Mouse (Mus musculus) limb, embryonic 10.5 days (tissue): ENCODE results near the gene Clca4b. TPM values are rescaled to one million over a fixed set of nuclear protein-coding genes. Genes with fewer than 3 reads are reported as not detected.
"Not testable (repeated sequence)": the region's sequence is repeated elsewhere in the genome, so short reads cannot be mapped to it uniquely, and the experiment has no call there.

Experiments
- DNase-seq: peaks from one replicate; pipeline ENCODE4 v3.0.0-alpha.2; 2017; ENCODE audit warnings: low spot score
- H3K27ac ChIP-seq: fragments of 300-500 bp; sonication (generic); 2 replicates; pipeline ENCODE4 v1.5.1; 2016; ENCODE audit warnings: mild to moderate bottlenecking
- H3K27me3 ChIP-seq: fragments of 300-500 bp; sonication (generic); 2 replicates; pipeline ENCODE4 v1.6.1; 2016; ENCODE audit warnings: low read depth, mild to moderate bottlenecking; ENCODE audit not compliant: poor library complexity, severe bottlenecking
- H3K36me3 ChIP-seq: fragments of 300-500 bp; sonication (generic); 2 replicates; pipeline ENCODE4 v1.6.1; 2016; ENCODE audit warnings: mild to moderate bottlenecking, moderate library complexity
- H3K4me1 ChIP-seq: fragments of 300-500 bp; sonication (generic); 2 replicates; pipeline ENCODE4 v1.6.1; 2016
- H3K4me3 ChIP-seq: fragments of 300-500 bp; sonication (generic); 2 replicates; pipeline ENCODE4 v1.5.1; 2016; ENCODE audit warnings: mild to moderate bottlenecking, moderate library complexity
- H3K9me3 ChIP-seq: fragments of 300-500 bp; sonication (generic); replicated peaks from 2 replicates; pipeline ENCODE4 v1.6.1; 2016; ENCODE audit warnings: mild to moderate bottlenecking
- WGBS: fragments of 180-500 bp; shearing (Covaris S2); methylation state at CpG from one replicate; pipeline ENCODE4 v1.1.7; 2016; 5-methylcytosine and 5-hydroxymethylcytosine counted together
- polyA plus RNA-seq: library from polyadenylated mRNA; unstranded; fragments of >200 nt; fragmentation: Nextera tagmentation; extraction: Ambion mirVana; gene quantifications from 2 replicates; pipeline ENCODE4 v1.2.1, GENCODE M21; 2016

Clca4b gene
- not detected in 2 replicates for polyA plus RNA-seq

- Histone ChIP-seq H3K27me3 (no peaks in the 10 kb centered on the region), H3K9me3 (no peaks in the 10 kb centered on the region), H3K27ac (no peak within 1 kb of the TSS), H3K36me3 (no peaks in the 10 kb centered on the region), H3K4me1 (no peaks in the 10 kb centered on the region), H3K4me3 (no peak within 1 kb of the TSS)
- DNase-seq, result no peak
These were observed at the start of gene Clca4b for GRCm38 (mm10) chr3:144932335-144932734. TSS of gene Clca4b (minus strand) at chr3:144932529.

GRCm38 (mm10) chr3:144980551-144980950, 48.2 kb upstream of the Clca4b start:
- no peak for DNase-seq
- Histone ChIP-seq H3K4me3 (no peak overlapping the region), H3K27me3 (no peaks in the 10 kb centered on the region), H3K27ac (no peak overlapping the region), H3K36me3 (no peaks in the 10 kb centered on the region), H3K9me3 (no peaks in the 10 kb centered on the region), H3K4me1 (no peaks in the 10 kb centered on the region)
- WGBS, result 88% methylated on average over 6 of the region's 6 CpGs

GRCm38 (mm10) chr3:144977631-144978030, 45.3 kb upstream of the Clca4b start:
- Histone ChIP-seq H3K4me3 (no peak overlapping the region), H3K36me3 (no peaks in the 10 kb centered on the region), H3K27ac (no peak overlapping the region), H3K27me3 (no peaks in the 10 kb centered on the region), H3K9me3 (no peaks in the 10 kb centered on the region), H3K4me1 (no peaks in the 10 kb centered on the region)
- WGBS, result 54% methylated on average over 4 of the region's 4 CpGs
- DNase-seq, result no peak

GRCm38 (mm10) chr3:144976091-144976490, 43.8 kb upstream of the Clca4b start:
- Histone ChIP-seq H3K4me3 (no peak overlapping the region), H3K9me3 (no peaks in the 10 kb centered on the region), H3K27me3 (no peaks in the 10 kb centered on the region), H3K36me3 (no peaks in the 10 kb centered on the region), H3K4me1 (no peaks in the 10 kb centered on the region), H3K27ac (no peak overlapping the region)
- WGBS, result 76% methylated on average over 1 of the region's 1 CpGs
- no peak for DNase-seq

- H3K4me1 ChIP-seq, result no peaks in the 10 kb centered on the region
- H3K9me3 ChIP-seq, result no peaks in the 10 kb centered on the region
- no peaks in the 10 kb centered on the region for H3K27me3 ChIP-seq
- DNase-seq, result no peak
- H3K36me3 ChIP-seq, result no peaks in the 10 kb centered on the region
- H3K4me3 ChIP-seq, result no peak within 1 kb of the TSS
- no peak within 1 kb of the TSS for H3K27ac ChIP-seq
These were observed 42.6 kb upstream of the Clca4b start, which contains the start of gene Clca4a for GRCm38 (mm10) chr3:144974945-144975344. TSS of gene Clca4a (minus strand) at chr3:144975045.

GRCm38 (mm10) chr3:144971553-144972270, 39.4 kb upstream of the Clca4b start:
- 86% methylated on average over 9 of the region's 9 CpGs for WGBS
- no peak for DNase-seq
- no peak overlapping the region for H3K27ac ChIP-seq

GRCm38 (mm10) chr3:144969755-144970154, 37.4 kb upstream of the Clca4b start:
- WGBS, result 96% methylated on average over 1 of the region's 1 CpGs
- no peak for DNase-seq

More at GRCm38 (mm10) chr3:144971553-144972270, 39.4 kb upstream of the Clca4b start:
- Histone ChIP-seq H3K9me3 (no peaks in the 10 kb centered on the region), H3K4me1 (no peaks in the 10 kb centered on the region), H3K27me3 (no peaks in the 10 kb centered on the region), H3K4me3 (no peak overlapping the region), H3K36me3 (no peaks in the 10 kb centered on the region)

GRCm38 (mm10) chr3:144966074-144966473, 33.7 kb upstream of the Clca4b start:
- no peak for DNase-seq
- Histone ChIP-seq H3K4me3 (no peak overlapping the region), H3K27me3 (no peaks in the 10 kb centered on the region), H3K9me3 (no peaks in the 10 kb centered on the region), H3K4me1 (no peaks in the 10 kb centered on the region), H3K27ac (no peak overlapping the region), H3K36me3 (no peaks in the 10 kb centered on the region)
- 58% methylated on average over 4 of the region's 4 CpGs for WGBS

More at GRCm38 (mm10) chr3:144969755-144970154, 37.4 kb upstream of the Clca4b start:
- Histone ChIP-seq H3K4me1 (no peaks in the 10 kb centered on the region), H3K27ac (no peak overlapping the region), H3K27me3 (no peaks in the 10 kb centered on the region), H3K36me3 (no peaks in the 10 kb centered on the region), H3K9me3 (no peaks in the 10 kb centered on the region), H3K4me3 (no peak overlapping the region)

GRCm38 (mm10) chr3:144950829-144951228, 18.5 kb upstream of the Clca4b start:
- no peaks in the 10 kb centered on the region for H3K9me3 ChIP-seq
- WGBS, result 80% methylated on average over 4 of the region's 4 CpGs
- DNase-seq, result no peak
- H3K27me3 ChIP-seq, result no peaks in the 10 kb centered on the region
- peaks cover 4% of the 10 kb centered on the region; the same call in 1 of the 2 replicates for H3K4me1 ChIP-seq
- no peak overlapping the region for H3K4me3 ChIP-seq
- no peaks in the 10 kb centered on the region for H3K36me3 ChIP-seq
- no peak overlapping the region for H3K27ac ChIP-seq

GRCm38 (mm10) chr3:144947376-144947775, 15.0 kb upstream of the Clca4b start:
- not testable (repeated sequence) for H3K27ac ChIP-seq, DNase-seq, H3K4me3 ChIP-seq, H3K27me3 ChIP-seq, H3K9me3 ChIP-seq, H3K4me1 ChIP-seq, H3K36me3 ChIP-seq
- WGBS, result 24% methylated on average over 5 of the region's 5 CpGs

GRCm38 (mm10) chr3:144933625-144934024, 1.3 kb upstream of the Clca4b start:
- not testable (repeated sequence) for DNase-seq

GRCm38 (mm10) chr3:144933011-144933491, 722 bp upstream of the Clca4b start:
- 95% methylated on average over 1 of the region's 1 CpGs for WGBS
- Histone ChIP-seq H3K4me1 (no peaks in the 10 kb centered on the region), H3K36me3 (no peaks in the 10 kb centered on the region), H3K27me3 (no peaks in the 10 kb centered on the region), H3K27ac (no peak overlapping the region), H3K4me3 (no peak overlapping the region), H3K9me3 (no peaks in the 10 kb centered on the region)
- no peak for DNase-seq

More at GRCm38 (mm10) chr3:144933625-144934024, 1.3 kb upstream of the Clca4b start:
- H3K27ac ChIP-seq, H3K27me3 ChIP-seq, H3K4me3 ChIP-seq, H3K36me3 ChIP-seq, H3K9me3 ChIP-seq, H3K4me1 ChIP-seq: not testable (repeated sequence)

- Histone ChIP-seq H3K27me3 (no peaks in the 10 kb centered on the region), H3K27ac (no peak overlapping the region), H3K4me1 (no peaks in the 10 kb centered on the region), H3K4me3 (no peak overlapping the region), H3K9me3 (no peaks in the 10 kb centered on the region), H3K36me3 (no peaks in the 10 kb centered on the region)
- DNase-seq, result no peak
- WGBS, result 98% methylated on average over 2 of the region's 2 CpGs
These were observed 18.3 kb downstream of the Clca4b start for GRCm38 (mm10) chr3:144914014-144914413.
